Mouse (Mus musculus) forebrain, embryonic 12.5 days (tissue): Measurements from ENCODE around the gene Daxx. TPM values are rescaled to one million over a fixed set of nuclear protein-coding genes. Genes with fewer than 3 reads are reported as not detected.

Source experiments
- ATAC-seq: fragments of 200-750 bp; cut with Nextera tagmentation; 2 replicates; pipeline ENCODE4 v1.8.0; 2017; ENCODE audit warnings: moderate TSS enrichment; ENCODE audit not compliant: low FRiP score
- H3K27ac ChIP-seq: fragments of 300-500 bp; sonication (generic); 2 replicates; pipeline ENCODE4 v1.5.1; 2016; ENCODE audit warnings: mild to moderate bottlenecking
- H3K27me3 ChIP-seq: fragments of 300-500 bp; sonication (generic); 2 replicates; pipeline ENCODE4 v1.6.1; 2016; ENCODE audit warnings: mild to moderate bottlenecking
- H3K36me3 ChIP-seq: fragments of 300-500 bp; sonication (generic); replicated peaks from 2 replicates; pipeline ENCODE4 v1.6.1; 2016; ENCODE audit warnings: mild to moderate bottlenecking
- H3K4me1 ChIP-seq: fragments of 300-500 bp; sonication (generic); 2 replicates; pipeline ENCODE4 v1.6.1; 2016
- H3K4me2 ChIP-seq: fragments of 300-500 bp; sonication (generic); 2 replicates; pipeline ENCODE4 v1.6.1; 2016; ENCODE audit warnings: mild to moderate bottlenecking, moderate library complexity
- H3K4me3 ChIP-seq: fragments of 300-500 bp; sonication (generic); replicated peaks from 2 replicates; pipeline ENCODE4 v1.5.1; 2016; ENCODE audit warnings: mild to moderate bottlenecking
- H3K9ac ChIP-seq: fragments of 300-500 bp; sonication (generic); 2 replicates; pipeline ENCODE4 v1.6.1; 2016; ENCODE audit warnings: mild to moderate bottlenecking
- H3K9me3 ChIP-seq: fragments of 300-500 bp; sonication (generic); 2 replicates; pipeline ENCODE4 v1.6.1; 2016
- WGBS: fragments of 180-500 bp; shearing (Covaris S2); methylation state at CpG from one replicate; pipeline ENCODE4 v1.1.7; 2016; 5-methylcytosine and 5-hydroxymethylcytosine counted together
- polyA plus RNA-seq: library from polyadenylated mRNA; unstranded; fragments of >200 nt; fragmentation: Nextera tagmentation; extraction: Ambion mirVana; gene quantifications from 2 replicates; pipeline ENCODE4 v1.2.1, GENCODE M21; 2016

Gene Daxx
- polyA plus RNA-seq, 1 experiment from 2014 or later: 68.2 TPM

DNA sequence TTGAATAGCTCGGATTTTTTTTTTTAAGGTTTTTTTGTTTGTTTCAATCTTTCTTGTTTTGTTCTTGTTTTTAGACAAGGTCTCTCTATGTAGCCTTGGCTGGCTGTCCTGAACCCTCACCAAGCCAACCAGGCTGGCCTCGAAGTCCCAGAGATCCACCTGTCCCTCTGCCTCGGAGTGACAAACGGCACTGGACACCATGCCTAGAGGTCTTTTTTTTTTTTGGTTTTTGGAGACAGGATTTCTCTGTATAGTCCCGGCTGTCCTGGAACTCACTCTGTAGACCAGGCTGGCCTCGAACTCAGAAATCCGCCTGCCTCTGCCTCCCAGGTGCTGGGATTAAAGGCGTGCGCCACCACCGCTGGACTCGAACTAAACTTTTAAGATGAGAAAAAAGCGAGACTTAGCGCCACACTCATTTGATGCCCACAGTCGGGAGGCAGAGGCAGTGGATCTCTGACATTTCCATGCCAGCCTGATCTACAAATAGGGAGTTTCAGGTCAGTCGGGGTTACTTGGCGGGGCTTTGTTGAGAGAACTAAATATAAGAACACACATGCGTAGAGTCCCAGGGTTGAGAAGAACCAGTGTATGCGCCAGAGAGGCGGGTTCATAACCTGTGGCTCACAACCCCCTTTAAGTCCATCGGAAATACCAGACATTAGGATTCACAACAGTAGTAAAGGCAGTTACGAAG lies 19.2 kb downstream of the Daxx start:
- no peaks in the 10 kb centered on the region for H3K9me3 ChIP-seq
- ATAC-seq: no peak
- H3K27ac ChIP-seq: no peak overlapping the region
- 64% methylated on average over 21 of the region's 21 CpGs for WGBS
- H3K36me3 ChIP-seq: peaks cover 37% of the 10 kb centered on the region
- peak overlapping the region; percentile 84 for H3K4me3 ChIP-seq
- peaks cover 25% of the 10 kb centered on the region for H3K4me1 ChIP-seq
- no peaks in the 10 kb centered on the region for H3K27me3 ChIP-seq
- peak overlapping the region; percentile 94 for H3K9ac ChIP-seq
- peak overlapping the region; percentile 100 for H3K4me2 ChIP-seq

DNA sequence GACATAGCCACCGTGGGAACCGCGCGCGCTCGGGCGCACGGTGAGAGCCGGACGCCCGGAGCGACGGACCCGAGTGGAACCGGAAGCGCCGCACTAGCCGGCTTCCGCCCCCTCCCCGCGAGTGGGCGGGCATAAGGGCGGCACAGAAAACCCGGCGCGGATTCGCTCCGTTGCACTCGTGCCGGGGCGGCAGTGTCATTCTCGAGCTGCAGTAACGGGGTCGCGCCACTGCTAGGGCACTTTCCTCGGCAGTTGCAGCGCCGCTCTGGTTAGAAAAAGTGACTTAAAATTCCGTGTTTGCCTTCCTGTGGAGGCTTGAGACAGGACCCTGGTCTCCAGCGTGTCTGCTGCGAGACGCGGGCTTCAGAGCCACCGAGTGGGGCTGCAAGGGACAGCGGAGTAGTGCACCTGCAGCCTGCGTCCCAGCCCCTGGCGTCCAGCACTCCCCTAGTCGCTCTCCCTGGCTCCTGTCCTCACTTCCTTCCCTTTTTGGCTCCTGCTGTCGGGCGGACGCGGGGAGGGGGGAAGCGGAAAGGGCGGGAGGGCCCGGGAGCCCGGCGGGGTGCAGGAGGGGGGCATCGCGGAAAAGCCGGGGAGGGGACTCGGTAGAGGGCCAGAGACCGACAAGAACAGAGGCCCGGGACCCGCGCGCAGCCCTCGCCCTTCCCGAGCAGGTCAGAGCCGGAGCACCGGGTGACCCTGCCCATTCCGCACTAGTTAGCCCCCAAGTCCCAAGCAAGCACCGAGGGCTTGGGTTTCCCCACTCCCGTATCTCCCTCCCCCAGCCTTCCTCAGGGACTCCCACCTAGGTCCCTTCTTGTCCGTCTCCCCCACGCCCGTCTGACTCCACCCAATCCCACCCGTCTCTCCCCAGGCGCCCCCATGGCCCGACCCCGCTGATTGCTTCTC lies 20.4 kb downstream of the Daxx start, which contains the start of gene Rgl2:
Rgl2 (plus strand) TSS at position 173 of the 909 bp plus-strand sequence.
- Histone ChIP-seq H3K36me3 (peaks cover 50% of the 10 kb centered on the region), H3K27ac (peak within 1 kb of the TSS; percentile 97), H3K27me3 (no peaks in the 10 kb centered on the region), H3K4me1 (peaks cover 25% of the 10 kb centered on the region), H3K4me2 (peak within 1 kb of the TSS; percentile 100), H3K9me3 (no peaks in the 10 kb centered on the region), H3K9ac (peak within 1 kb of the TSS; percentile 94), H3K4me3 (peak within 1 kb of the TSS; percentile 84)
- WGBS: under 1% methylated on average over 66 of the region's 80 CpGs
- ATAC-seq: peak; percentile 88

DNA sequence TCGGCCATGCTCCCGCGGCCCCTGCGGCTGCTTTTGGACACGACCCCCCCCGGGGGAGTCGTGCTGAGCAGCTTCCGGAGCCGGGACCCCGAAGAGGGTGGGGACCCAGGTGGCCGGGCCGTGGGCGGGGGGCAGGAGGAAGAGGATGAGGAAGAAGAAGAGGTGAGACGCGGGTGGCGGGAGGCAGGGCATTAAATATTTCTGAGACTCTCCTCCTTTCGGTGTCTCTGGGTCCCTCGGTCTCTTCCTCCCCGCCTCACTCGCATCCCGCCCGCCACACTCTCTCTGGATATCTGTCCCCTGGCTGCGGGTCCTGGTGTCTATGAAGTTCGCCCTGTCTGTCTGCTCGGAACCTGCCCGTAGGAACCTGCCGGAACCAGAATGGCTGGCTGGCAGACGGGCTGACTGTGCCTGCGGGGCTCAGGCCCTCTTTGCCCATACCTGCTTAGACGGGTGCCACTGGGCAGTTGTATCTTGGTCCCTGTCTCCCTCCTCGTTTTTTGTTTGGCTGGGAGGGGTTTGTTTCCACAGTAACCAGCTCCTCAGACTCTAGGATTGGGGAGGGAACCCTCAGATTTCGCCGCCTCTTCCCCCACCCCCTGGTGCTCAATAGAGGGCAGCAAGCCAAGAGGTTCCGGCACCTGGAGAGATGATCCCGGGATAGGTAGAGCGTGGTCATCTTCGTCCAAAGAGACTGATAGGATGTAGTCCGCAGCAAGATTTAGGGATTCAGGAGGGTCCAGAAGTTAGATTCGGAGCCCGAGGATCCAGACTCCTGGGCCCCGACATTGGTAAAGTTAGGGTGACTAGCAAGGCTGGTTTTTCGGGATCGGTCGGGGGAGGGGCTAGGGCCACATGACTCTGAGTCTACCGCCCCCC lies 21.3 kb downstream of the Daxx start:
- H3K36me3 ChIP-seq: peaks cover 52% of the 10 kb centered on the region
- WGBS: under 1% methylated on average over 45 of the region's 45 CpGs
- peak overlapping the region; percentile 97 for H3K27ac ChIP-seq
- ATAC-seq: 0 out of 2 replicates have a peak, but pooled peaks have one; percentile 1
- peaks cover 25% of the 10 kb centered on the region for H3K4me1 ChIP-seq
- peak overlapping the region; percentile 84 for H3K4me3 ChIP-seq
- H3K27me3 ChIP-seq: no peaks in the 10 kb centered on the region
- peak overlapping the region; percentile 94 for H3K9ac ChIP-seq
- H3K9me3 ChIP-seq: no peaks in the 10 kb centered on the region
- H3K4me2 ChIP-seq: peak overlapping the region; percentile 100

DNA sequence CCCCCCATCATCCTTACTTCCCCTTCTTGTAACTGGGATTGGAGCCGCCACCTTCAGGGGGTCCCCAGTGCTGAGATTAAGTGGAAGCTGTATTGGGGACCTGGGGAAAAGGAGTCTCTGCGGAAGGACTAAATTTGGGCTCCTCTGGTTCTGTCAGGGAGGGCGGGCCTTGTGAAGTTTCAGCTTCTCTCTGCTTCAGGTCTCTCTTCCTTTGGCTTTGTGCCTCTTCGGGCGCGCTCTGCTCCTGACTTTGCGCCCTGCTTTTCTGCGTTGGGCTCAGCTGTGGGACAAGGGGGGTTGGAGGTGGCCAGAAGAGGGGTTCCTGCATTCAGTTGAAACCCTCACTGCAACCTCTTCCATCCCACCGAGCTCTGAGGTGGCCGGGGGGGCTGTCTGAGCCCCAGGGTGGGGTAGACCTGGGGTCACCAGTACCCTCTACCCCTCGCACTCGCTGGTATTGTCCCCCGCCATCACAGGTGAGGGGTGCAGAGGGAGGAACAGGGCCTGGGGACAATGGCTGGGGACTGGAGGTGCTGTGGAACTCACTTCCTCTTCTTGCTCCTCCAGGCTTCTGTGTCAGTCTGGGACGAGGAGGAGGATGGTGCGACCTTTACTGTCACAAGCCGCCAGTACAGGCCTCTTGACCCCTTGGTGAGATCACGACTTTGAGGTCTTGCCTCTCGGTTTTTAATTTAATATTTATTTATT lies 22.1 kb downstream of the Daxx start:
- Histone ChIP-seq H3K4me1 (peaks cover 25% of the 10 kb centered on the region), H3K4me2 (peak overlapping the region; percentile 100), H3K27ac (no peak overlapping the region), H3K9me3 (no peaks in the 10 kb centered on the region), H3K36me3 (peaks cover 52% of the 10 kb centered on the region), H3K9ac (peak overlapping the region; percentile 94), H3K4me3 (peak overlapping the region; percentile 84), H3K27me3 (no peaks in the 10 kb centered on the region)
- WGBS: 41% methylated on average over 18 of the region's 18 CpGs
- ATAC-seq: no peak

DNA sequence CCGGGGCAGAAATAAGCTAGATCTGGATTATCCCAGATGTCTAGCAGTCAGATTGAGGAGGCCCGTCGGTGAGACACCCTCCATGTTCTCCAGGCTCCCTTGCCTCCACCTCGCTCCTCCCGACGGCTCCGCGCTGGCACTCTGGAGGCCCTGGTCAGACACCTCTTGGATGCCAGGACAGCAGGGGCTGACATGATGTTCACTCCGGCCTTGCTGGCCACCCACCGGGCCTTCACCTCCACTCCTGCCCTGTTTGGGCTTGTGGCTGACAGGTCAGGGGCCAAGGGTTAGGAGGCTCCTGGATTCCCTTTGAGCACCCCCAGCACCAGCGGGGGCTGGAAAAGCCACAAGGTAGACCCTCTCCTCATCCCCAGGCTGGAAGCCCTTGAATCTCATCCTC lies 22.7 kb downstream of the Daxx start:
- 93% methylated on average over 11 of the region's 11 CpGs for WGBS
- no peak overlapping the region for H3K4me3 ChIP-seq
- peaks cover 51% of the 10 kb centered on the region for H3K36me3 ChIP-seq
- no peak overlapping the region for H3K9ac ChIP-seq
- no peak for ATAC-seq
- no peaks in the 10 kb centered on the region for H3K27me3 ChIP-seq
- no peak overlapping the region for H3K27ac ChIP-seq
- H3K9me3 ChIP-seq: no peaks in the 10 kb centered on the region
- peaks cover 25% of the 10 kb centered on the region for H3K4me1 ChIP-seq
- no peak overlapping the region for H3K4me2 ChIP-seq

DNA sequence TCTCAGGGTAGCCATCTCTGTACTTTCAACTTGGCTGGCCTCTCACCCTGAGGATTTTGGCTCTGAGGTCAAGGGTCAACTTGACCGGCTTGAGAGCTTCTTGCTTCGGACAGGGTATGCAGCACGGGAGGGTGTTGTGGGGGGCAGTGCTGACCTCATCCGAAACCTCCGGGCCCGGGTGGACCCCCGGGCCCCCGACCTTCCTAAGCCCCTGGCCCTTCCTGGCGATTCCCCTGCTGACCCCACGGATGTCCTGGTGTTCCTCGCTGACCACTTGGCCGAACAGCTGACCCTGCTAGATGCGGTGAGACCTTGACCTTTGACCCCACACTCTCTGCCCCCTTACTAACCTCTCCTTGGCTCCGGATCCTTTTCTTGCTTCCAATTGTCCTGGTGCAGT lies 23.2 kb downstream of the Daxx start:
- H3K36me3 ChIP-seq: peaks cover 54% of the 10 kb centered on the region
- H3K4me1 ChIP-seq: peaks cover 25% of the 10 kb centered on the region
- 89% methylated on average over 14 of the region's 14 CpGs for WGBS
- H3K4me3 ChIP-seq: no peak overlapping the region
- no peaks in the 10 kb centered on the region for H3K27me3 ChIP-seq
- no peak for ATAC-seq
- no peak overlapping the region for H3K9ac ChIP-seq
- H3K4me2 ChIP-seq: no peak overlapping the region
- no peak overlapping the region for H3K27ac ChIP-seq
- H3K9me3 ChIP-seq: no peaks in the 10 kb centered on the region

DNA sequence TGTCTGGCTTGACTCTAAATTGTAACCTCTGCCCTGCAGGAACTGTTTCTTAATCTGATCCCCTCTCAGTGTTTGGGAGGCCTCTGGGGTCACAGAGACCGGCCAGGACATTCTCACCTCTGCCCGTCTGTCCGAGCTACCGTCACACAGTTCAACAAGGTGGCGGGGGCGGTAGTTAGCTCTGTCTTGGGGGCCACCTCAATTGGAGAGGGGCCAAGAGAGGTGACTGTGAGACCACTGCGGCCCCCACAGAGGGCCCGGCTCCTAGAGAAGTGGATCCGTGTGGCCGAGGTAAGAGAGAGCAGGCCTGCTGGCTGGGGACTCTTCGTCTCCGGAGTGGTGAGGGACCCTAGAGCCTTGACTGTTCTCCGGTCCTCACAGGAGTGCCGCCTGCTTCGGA lies 23.8 kb downstream of the Daxx start:
- no peak overlapping the region for H3K27ac ChIP-seq

DNA sequence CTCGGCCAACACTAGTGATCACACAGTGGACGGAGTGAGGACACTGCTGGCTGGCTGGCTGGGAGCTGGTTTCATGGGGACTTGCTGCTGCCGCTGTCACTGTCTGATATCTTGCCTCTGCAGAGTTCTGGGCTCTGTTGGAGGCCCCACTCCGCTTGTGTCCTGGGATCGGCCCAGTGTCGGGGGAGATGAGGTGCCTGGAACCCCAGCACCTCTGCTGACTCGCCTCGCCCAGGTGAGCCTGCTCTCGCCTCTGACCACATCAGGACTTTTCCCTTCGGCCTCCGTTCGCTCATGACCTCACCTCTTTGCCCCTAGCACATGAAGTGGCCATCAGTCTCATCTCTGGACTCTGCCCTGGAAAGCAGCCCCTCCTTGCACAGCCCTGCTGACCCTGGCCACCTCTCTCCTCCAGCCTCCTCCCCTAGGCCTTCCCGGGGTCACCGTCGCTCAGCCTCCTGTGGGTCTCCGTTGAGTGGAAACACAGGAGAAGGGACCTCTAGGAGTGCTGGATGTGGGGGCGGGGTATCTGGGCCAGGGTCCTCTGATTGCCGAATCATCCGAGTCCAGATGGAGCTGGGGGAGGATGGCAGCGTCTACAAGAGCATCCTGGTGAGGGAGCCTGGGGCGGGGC lies 26.3 kb downstream of the Daxx start:
- H3K4me1 ChIP-seq: peaks cover 22% of the 10 kb centered on the region
- no peak overlapping the region for H3K4me2 ChIP-seq
- H3K27ac ChIP-seq: no peak overlapping the region
- peaks cover 63% of the 10 kb centered on the region for H3K36me3 ChIP-seq
- H3K9ac ChIP-seq: no peak overlapping the region
- no peak for ATAC-seq
- no peak overlapping the region for H3K4me3 ChIP-seq
- no peaks in the 10 kb centered on the region for H3K27me3 ChIP-seq
- H3K9me3 ChIP-seq: no peaks in the 10 kb centered on the region
- 89% methylated on average over 21 of the region's 21 CpGs for WGBS

More for the DNA sequence above, 23.8 kb downstream of the Daxx start:
- no peaks in the 10 kb centered on the region for H3K9me3 ChIP-seq
- no peak overlapping the region for H3K4me2 ChIP-seq
- H3K36me3 ChIP-seq: peaks cover 56% of the 10 kb centered on the region
- no peak for ATAC-seq
- WGBS: 93% methylated on average over 15 of the region's 15 CpGs
- no peak overlapping the region for H3K4me3 ChIP-seq
- H3K4me1 ChIP-seq: peaks cover 22% of the 10 kb centered on the region
- no peaks in the 10 kb centered on the region for H3K27me3 ChIP-seq
- H3K9ac ChIP-seq: no peak overlapping the region

DNA sequence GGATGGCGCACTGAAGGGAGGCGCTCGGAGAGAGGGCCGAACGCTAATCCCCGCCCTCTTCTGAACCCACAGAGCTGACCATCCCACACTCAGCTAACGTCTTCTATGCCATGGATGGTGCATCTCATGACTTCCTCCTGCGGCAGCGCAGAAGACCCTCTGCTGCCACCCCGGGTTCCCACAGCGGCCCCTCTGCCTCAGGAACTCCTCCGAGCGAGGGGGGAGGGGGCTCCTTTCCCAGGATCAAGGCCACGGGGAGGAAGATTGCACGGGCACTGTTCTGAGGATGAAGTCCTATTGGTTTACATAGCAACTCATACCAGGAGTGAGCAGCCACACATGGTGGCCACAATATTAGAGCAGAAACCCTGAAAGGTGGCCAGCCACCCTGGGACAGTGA lies 27.8 kb downstream of the Daxx start:
- H3K27me3 ChIP-seq: no peaks in the 10 kb centered on the region
- H3K4me3 ChIP-seq: no peak overlapping the region
- no peak for ATAC-seq
- H3K36me3 ChIP-seq: peaks cover 64% of the 10 kb centered on the region
- H3K4me2 ChIP-seq: no peak overlapping the region
- 87% methylated on average over 15 of the region's 15 CpGs for WGBS
- H3K4me1 ChIP-seq: peaks cover 22% of the 10 kb centered on the region
- H3K9ac ChIP-seq: no peak overlapping the region
- no peaks in the 10 kb centered on the region for H3K9me3 ChIP-seq
- no peak overlapping the region for H3K27ac ChIP-seq

DNA sequence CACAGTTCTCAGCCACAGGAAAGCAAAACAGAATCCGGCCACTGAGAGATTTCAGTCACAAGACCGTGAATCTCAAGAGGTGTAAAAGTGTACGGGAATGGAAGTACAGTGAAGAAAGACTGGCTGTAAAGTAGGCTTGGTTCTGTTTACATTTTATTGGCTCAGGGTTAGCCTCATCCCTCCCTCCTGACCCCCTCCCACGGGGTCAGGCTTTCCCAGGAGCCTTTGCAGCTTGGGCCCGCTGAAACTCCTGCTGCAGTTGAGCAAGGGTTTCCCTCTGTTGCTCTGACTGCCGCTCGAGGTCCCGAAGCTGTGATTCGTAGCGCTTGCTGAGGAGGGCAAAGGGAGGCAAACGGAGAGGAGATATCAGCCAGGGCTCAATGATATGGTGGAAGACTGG lies 29.6 kb downstream of the Daxx start:
- no peak overlapping the region for H3K9ac ChIP-seq
- H3K36me3 ChIP-seq: peaks cover 58% of the 10 kb centered on the region
- H3K4me2 ChIP-seq: peak overlapping the region; percentile 99
- H3K4me1 ChIP-seq: peaks cover 23% of the 10 kb centered on the region
- H3K4me3 ChIP-seq: peak overlapping the region; percentile 87
- no peaks in the 10 kb centered on the region for H3K9me3 ChIP-seq
- no peak for ATAC-seq
- H3K27ac ChIP-seq: no peak overlapping the region
- no peaks in the 10 kb centered on the region for H3K27me3 ChIP-seq
- 83% methylated on average over 11 of the region's 11 CpGs for WGBS

DNA sequence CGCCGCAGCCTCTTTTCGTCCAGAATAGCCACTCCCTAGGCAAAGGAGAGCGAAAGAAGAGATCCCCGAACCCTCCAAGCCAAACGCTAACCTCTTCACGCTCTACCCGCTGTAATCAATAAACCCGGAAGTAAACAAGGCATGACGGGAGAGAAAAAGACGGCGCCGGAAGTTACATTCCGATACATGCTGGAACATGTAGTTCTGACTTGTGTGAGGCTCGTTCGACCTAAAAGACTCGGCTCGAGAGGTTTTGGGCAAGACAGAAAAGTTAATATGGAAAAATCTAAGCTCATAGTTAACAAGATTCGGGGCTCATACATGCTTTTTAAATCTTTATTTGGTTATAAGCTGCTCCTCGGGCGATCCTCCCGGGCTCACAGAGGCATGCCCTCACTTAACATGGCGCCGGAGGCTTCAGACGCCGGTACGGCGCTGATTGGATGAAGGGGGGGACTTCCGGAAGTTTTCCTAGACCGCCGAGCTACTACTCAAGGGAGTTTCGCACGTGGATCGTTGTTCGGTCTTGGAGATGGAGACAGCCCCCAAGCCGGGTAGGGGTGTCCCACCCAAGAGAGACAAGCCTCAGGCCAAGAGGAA lies 31.1 kb downstream of the Daxx start, which contains the start of the genes Pfdn6 and Wdr46:
Pfdn6 (minus strand) TSS at position 138 of the 600 bp plus-strand sequence.
Wdr46 (plus strand) TSS at position 455 of the 600 bp plus-strand sequence.
- ATAC-seq: peak; percentile 88
- Histone ChIP-seq H3K27ac (0 out of 2 replicates have a peak within 1 kb of the TSS, but pooled peaks have one; percentile 50), H3K36me3 (peaks cover 57% of the 10 kb centered on the region), H3K4me1 (peaks cover 23% of the 10 kb centered on the region), H3K27me3 (no peaks in the 10 kb centered on the region), H3K4me3 (peak within 1 kb of the TSS; percentile 87), H3K9me3 (no peaks in the 10 kb centered on the region), H3K9ac (peak within 1 kb of the TSS; percentile 81), H3K4me2 (peak within 1 kb of the TSS; percentile 99)
- under 1% methylated on average over 36 of the region's 36 CpGs for WGBS
